Mouse (Mus musculus) ovary, postnatal 36 days (tissue): ENCODE measurements at regions not wholly inside any gene's neighbourhood (a gene's known extent, or its start where the extent isn't known, plus 50 kb on each side); places are given as distances from the start of the nearest gene placed in this dataset.

Experiments
- DNase-seq: peaks from one replicate; pipeline ENCODE4 v3.0.0; 2022; ENCODE audit warnings: low spot score, mixed read lengths

GRCm38 (mm10) chr14:67626181-67626580, 1617.2 kb upstream of the Gulo start:
- DNase-seq = no peak

DNA sequence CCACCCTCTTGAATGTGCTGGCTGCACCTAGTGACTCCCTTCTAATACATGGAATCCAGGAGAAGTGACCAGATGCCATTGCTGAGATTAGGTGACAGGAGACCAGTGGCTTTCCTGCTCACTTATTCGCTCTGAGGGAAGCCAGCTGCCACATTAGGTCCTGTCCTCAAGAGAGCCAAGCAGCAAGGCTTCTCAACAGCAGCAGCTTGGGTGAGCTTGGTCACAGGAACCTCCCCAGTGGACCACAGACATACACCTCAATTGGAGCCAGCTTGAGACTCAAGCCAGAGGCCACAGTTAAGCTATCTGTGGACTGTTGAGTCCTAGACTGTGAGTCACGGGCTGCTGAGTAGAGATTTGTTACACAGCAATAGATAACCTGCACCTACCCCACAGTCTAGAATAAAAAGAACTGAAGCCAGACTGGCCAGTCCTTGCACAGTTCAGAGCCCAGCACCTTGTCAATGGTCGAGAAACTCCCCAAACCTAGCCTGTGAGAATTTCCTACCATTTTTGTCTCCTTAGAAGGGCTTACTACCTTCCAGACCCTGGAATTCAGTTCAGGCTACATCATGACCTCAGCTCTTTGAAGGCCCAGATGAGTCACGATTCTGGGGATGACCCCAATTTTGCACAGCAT, 1615.0 kb upstream of the Gulo start:
- DNase-seq = no peak

DNA sequence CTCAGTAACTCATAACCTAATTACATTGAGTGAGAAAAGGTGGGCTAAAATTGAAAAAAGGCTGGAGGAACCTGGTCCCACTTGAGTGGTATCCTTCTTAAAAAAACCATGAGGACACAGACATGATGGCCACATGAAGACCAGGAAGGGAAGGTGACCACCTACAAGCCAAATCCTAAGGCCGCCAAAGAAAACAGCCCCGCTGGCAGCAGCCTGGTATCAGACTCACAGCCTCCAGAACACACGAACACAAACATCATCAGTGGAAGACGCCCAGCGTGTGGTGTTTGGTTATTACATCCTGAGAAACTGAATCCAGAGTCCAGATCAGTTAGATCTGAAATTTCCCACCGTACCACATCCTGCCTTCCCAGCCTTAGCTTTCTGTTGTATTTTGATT, 1613.9 kb upstream of the Gulo start:
- no peak for DNase-seq

GRCm38 (mm10) chr14:67621486-67621885, 1612.5 kb upstream of the Gulo start:
- DNase-seq = no peak

DNA sequence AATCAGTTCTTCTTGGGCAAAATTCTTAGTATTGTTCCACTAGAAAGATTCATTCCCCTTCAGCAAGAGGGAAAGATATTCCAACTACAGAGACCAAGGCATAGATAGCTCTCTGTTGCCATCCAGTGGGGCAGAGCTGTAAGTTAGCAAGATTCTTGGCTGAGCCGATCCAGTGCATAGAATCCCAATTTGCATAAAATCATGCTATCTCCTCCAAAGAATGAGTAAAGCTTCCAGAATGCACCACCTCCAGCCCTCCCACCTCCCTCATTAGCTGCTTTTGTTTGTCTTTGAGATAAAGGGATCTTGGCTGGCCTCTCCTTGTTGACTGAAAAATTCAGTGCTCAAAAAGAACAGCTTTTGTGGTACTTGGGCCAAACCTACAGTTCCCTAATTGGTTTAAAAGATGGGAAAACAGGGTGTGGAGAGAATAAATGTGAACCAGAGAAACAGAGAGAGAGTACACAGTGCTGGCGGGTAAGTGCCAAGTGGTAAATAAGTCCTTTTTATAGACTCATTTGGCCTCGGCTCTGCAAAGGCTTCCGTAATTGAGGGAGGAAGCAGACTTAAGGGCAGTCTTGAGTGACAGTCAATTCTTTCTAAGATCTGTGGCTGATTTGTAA, 1612.0 kb upstream of the Gulo start:
- DNase-seq = peak; percentile 33

- DNase-seq = peak; percentile 26
Measured at GRCm38 (mm10) chr14:67619571-67619970, 1610.6 kb upstream of the Gulo start.

DNA sequence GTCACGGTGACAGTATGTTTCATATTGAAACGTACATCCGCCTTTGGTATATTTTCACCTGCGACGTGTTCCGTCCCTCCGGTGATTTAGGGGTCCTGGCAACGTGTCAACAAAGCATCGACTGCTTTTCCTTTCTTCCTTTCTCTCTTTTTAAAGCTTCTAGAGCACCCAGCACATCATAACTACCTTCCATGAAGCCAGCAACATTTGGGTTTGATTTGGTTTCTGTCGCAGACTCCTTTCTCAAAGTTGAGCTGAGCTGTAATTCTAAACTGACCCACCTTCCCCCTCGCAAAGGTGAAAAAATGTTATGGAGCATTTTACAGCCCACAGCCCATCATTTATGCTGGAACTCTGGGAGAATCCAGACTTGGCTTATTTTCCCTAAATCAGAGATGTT, 1605.4 kb upstream of the Gulo start:
- no peak for DNase-seq

- no peak for DNase-seq
Measured at GRCm38 (mm10) chr14:67613691-67614090, 1604.7 kb upstream of the Gulo start.

DNA sequence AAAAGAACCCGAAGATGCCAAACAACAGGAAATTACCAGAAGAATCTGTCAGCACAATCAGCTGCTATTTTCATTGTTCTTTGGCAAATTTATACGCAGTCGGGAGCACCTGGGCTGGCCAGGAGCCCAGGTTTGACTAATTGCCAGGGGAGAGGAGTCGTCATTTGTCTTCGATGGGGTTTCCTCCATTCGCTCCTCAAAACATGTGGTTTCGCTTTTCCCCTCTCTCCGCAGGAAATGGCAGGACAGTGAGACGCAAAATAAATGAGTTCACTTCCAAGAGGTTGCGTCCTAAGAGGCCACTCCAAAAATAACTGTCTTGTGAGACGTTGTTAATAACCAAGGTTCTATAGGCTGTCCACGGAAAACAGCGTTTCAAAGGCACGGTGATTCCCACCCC, 1604.2 kb upstream of the Gulo start:
- no peak for DNase-seq

DNA sequence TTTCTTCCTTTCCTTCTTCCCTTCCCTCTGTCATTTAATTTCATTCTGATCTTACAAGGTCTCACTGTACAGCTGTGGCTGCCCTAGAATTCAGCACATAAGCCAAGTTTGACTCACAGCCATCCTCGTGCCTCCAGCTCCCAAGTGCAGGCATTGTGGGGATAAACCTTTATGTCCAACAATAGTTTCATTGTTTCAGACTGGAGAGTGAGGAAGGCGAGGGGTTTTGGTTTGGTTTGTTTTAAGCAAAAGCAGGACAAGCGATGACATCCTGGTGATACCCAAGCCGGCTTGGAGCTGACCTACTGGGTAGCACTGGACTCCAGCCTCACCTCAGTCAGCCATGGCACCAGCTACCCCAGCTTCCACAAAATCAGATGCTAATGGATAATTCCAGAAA, 1603.5 kb upstream of the Gulo start:
- no peak for DNase-seq

- no peak for DNase-seq
Measured at GRCm38 (mm10) chr14:67608262-67608661, 1599.3 kb upstream of the Gulo start.

- no peak for DNase-seq
Measured at GRCm38 (mm10) chr14:67602960-67603359, 1594.0 kb upstream of the Gulo start.

DNA sequence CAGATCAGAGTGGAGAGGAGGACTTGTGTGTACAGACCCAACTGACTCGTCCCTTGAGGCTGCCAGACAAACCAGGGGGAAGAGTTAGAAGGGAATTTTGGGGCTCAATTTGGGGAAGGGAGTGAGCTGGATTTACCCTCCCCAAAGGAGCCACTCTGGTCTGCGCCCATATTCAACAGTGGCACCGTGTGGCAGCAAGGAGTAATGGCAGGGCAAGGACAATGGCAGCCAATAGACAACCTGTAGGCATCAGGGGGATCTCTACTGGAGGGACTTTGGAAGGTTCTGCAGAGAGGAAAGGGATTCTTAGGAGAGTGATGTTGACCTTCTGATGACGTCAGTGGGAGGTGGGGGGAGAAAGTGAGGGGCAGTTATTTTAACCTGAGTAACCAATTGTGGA, 1590.7 kb upstream of the Gulo start:
- peak; percentile 23 for DNase-seq

GRCm38 (mm10) chr14:67588627-67589026, 1579.6 kb upstream of the Gulo start:
- DNase-seq = no peak

DNA sequence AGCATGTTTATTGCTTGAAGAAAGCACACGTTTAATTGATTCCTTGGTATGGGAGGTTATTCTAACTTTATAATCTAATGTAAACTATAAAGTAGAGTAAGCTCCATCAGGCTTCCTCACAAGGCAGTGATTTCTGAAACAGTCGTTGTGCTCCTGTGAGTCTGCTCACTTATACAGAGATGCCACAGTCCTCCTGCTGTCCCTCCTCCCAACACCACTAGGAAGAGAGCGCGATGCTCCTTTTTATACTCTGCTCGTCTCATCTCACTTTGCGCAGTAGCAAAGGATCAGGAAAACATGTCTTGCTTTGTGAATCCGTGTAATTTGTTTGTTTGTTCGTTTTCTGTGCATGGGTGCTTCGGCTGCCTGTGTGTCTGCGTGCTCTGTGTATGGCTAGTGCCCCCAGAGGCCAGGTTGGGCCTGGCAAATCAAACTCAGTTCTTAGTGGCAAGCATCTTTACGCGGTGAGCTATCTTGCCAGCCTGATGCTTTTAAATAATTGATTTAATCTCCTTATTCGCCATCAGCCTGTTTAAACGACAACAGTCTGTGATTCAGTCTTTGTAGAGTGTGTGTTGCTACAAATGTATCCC, 1575.5 kb upstream of the Gulo start:
- no peak for DNase-seq

DNA sequence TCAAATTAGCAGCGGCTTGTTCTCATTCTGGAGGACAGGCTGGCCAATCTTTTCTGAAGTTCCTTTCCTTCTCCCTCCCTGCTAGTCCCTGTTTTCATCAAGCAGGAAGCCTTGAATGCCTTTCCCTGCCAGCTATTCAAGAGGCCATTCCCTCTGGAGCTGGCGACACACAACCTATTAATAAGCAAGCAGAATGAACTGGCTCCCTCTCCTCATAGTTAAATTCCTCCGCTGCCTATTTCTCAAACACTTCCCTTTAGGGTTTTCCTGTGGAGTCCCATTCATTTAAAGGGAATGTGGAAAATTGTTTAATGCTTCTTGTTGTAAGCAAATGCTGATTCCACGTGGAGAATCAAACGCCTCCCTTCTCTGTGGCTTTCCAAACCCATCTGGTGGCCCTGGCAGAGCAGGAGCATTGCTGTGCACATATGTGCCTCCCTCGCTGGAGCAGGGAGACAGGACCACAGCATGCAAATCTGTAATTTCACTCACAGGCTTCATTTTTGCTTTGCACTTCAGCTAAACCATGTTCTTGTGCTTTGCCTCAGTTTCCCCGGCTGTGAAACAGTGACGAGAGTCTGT, 1573.3 kb upstream of the Gulo start:
- DNase-seq = no peak

DNA sequence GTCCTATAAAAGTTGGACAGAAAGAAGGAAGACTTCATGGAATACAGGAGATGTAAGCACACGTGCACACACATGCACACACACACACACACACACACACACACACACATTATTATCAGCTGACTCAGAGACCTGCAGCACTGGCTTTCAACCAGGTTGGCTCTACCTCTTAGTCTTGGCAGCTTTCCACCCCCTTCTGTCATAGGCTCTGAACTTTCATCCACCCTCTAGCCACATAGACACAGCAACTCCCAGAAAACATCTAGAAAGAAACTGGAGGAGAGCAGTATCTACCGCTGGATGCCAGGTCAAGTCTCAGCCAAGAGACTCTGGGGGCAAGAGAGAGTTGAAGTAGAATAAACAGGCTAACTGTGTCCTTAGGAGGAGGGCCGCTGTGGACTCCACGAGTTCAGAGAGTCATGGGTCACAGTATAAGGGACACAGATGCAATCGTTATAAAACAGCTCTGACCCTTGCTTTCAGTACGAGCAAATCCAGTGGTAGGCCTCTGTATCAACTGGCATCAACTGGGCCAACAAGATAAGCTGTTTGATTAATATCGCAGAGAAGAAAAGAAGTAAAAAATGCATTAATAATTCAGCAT, 1565.4 kb upstream of the Gulo start:
- no peak for DNase-seq

DNA sequence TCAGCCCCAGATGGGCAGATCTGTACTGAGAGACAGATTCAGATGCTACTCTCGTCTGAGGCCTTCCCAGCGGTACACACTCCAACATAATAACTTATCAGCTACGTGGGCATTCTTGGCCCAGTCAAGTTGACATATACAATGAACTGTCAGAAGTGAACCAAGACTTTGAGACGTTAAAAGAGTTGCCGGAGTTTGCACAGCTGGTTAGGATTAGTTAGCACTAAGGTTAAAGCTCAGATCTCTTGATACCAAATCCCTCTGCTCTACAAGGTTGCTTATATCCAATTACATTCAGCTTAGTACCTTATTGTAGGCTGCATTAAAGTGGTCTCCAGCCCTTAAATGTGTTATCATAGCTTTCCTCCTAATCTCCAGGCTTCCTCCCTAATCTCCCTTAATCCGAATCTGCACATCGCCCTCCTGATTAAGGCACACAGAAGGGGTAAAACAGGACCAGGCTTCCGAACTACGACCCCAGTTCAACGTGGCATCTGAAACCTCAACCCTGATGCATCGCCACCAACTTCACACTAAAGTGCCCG, 1564.5 kb upstream of the Gulo start:
- DNase-seq = no peak

GRCm38 (mm10) chr14:67569744-67570322, 1560.8 kb upstream of the Gulo start:
- no peak for DNase-seq

DNA sequence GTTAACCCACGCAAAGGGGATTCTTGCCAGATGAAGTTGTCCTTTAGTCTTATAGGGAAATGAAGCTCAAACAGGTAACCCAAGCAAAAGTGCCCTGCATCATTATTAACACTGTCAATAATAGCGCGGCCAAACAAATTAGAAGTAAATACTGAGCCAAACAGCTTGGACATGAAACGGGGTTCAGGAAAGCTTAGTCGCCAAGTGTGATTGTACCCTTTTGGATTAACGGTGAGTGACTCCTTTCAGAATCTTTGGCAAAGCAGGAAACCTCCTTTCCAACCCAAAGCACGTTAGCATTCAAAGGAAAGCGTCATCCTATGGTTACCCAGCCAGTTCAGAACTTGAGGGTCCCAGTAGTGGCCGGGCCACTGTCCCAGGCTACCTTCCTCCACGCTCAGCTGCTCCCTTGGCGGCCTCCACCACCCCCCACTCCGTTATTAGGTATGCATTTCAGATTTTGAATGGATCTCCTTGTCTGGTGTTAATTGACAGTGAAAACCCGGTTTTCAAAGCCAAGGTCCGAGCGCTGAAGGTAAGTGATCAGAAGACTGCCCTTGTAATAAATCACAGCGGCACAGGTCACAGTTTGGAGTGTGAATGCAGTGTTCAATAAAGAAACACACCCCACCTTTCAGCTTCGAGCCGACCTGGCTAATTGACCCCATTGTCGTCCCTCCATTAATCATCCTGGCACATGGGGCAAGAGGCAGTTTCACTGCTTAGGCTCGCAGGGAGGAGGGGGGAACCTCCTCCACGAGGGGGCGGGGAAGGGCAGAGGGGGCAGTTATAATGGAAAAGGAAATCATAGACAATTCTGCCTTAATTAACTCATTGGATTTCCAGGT, 1560.1 kb upstream of the Gulo start:
- DNase-seq = no peak

GRCm38 (mm10) chr14:67554897-67555296, 1545.9 kb upstream of the Gulo start:
- DNase-seq = no peak
